Mouse (Mus musculus) retina, postnatal 1 day (tissue): ENCODE results near the gene Gm20388.
A peak's percentile ranks its signal among the peaks of the same experiment; 100 is the strongest.

Experiments
- DNase-seq: peaks from one replicate; pipeline ENCODE4 v3.0.0-alpha.2; 2012

The Gm20388 gene

GRCm38 (mm10) chr8:120046258-120047020 lies 135.8 kb downstream of the Gm20388 start:
- DNase-seq = peak; percentile 47

GRCm38 (mm10) chr8:120049949-120050348 lies 139.3 kb downstream of the Gm20388 start:
- DNase-seq = no peak

GRCm38 (mm10) chr8:120050376-120050775 lies 139.7 kb downstream of the Gm20388 start:
- no peak for DNase-seq

- DNase-seq = peak; percentile 75
These were observed 140.4 kb downstream of the Gm20388 start for GRCm38 (mm10) chr8:120051006-120051405.

- DNase-seq = no peak
These were observed 141.3 kb downstream of the Gm20388 start for GRCm38 (mm10) chr8:120051908-120052307.

GRCm38 (mm10) chr8:120052318-120052717 lies 141.7 kb downstream of the Gm20388 start:
- DNase-seq = no peak

- no peak for DNase-seq
These were observed 144.2 kb downstream of the Gm20388 start for GRCm38 (mm10) chr8:120054833-120055232.

- no peak for DNase-seq
These were observed 146.4 kb downstream of the Gm20388 start for GRCm38 (mm10) chr8:120057078-120057477.

GRCm38 (mm10) chr8:120062742-120063141 lies 152.1 kb downstream of the Gm20388 start:
- DNase-seq = no peak

- DNase-seq = no peak
These were observed 152.7 kb downstream of the Gm20388 start for GRCm38 (mm10) chr8:120063326-120063725.

- no peak for DNase-seq
These were observed 155.0 kb downstream of the Gm20388 start for GRCm38 (mm10) chr8:120065611-120066010.

GRCm38 (mm10) chr8:120066226-120066625 lies 155.6 kb downstream of the Gm20388 start:
- no peak for DNase-seq

- DNase-seq = no peak
These were observed 157.5 kb downstream of the Gm20388 start for GRCm38 (mm10) chr8:120067936-120068668.

GRCm38 (mm10) chr8:120071684-120072083 lies 161.0 kb downstream of the Gm20388 start:
- DNase-seq = peak; percentile 83

GRCm38 (mm10) chr8:120072259-120072658 lies 161.6 kb downstream of the Gm20388 start:
- no peak for DNase-seq

GRCm38 (mm10) chr8:120072827-120073226 lies 162.2 kb downstream of the Gm20388 start:
- DNase-seq = no peak

- DNase-seq = no peak
These were observed 163.9 kb downstream of the Gm20388 start for GRCm38 (mm10) chr8:120074516-120074915.

- DNase-seq = no peak
These were observed 164.7 kb downstream of the Gm20388 start for GRCm38 (mm10) chr8:120075347-120075746.

GRCm38 (mm10) chr8:120078080-120078479 lies 167.4 kb downstream of the Gm20388 start:
- peak; percentile 73 for DNase-seq

- no peak for DNase-seq
These were observed 168.7 kb downstream of the Gm20388 start for GRCm38 (mm10) chr8:120079361-120079760.

- no peak for DNase-seq
These were observed 172.6 kb downstream of the Gm20388 start for GRCm38 (mm10) chr8:120083261-120083660.

- DNase-seq = no peak
These were observed 174.1 kb downstream of the Gm20388 start for GRCm38 (mm10) chr8:120084783-120085182.

- no peak for DNase-seq
These were observed 178.9 kb downstream of the Gm20388 start for GRCm38 (mm10) chr8:120089511-120089910.

GRCm38 (mm10) chr8:120091032-120091431 lies 180.4 kb downstream of the Gm20388 start:
- DNase-seq = no peak
